Mouse (Mus musculus) hindbrain, embryonic 16.5 days (tissue): ENCODE data around the gene Thap11. TPM values are rescaled to one million over a fixed set of nuclear protein-coding genes. Genes with fewer than 3 reads are reported as not detected.

Experiments
- ATAC-seq: fragments of 200-750 bp; cut with Nextera tagmentation; 2 replicates; pipeline ENCODE4 v1.8.0; 2017; ENCODE audit warnings: moderate TSS enrichment, moderate library complexity
- H3K27ac ChIP-seq: fragments of 300-500 bp; sonication (generic); 2 replicates; pipeline ENCODE4 v1.5.1; 2014; ENCODE audit warnings: low read depth, mild to moderate bottlenecking, control low read depth, low read length, moderate library complexity
- H3K27me3 ChIP-seq: fragments of 300-500 bp; sonication (generic); replicated peaks from 2 replicates; pipeline ENCODE4 v1.6.1; 2014; ENCODE audit warnings: low read length; ENCODE audit not compliant: control insufficient read depth, insufficient read depth
- H3K36me3 ChIP-seq: fragments of 300-500 bp; sonication (generic); 2 replicates; pipeline ENCODE4 v1.6.1; 2014; ENCODE audit warnings: mild to moderate bottlenecking, low read length, moderate library complexity, mixed read lengths; ENCODE audit not compliant: control insufficient read depth, insufficient read depth
- H3K4me1 ChIP-seq: fragments of 300-500 bp; sonication (generic); 2 replicates; pipeline ENCODE4 v1.6.1; 2014; ENCODE audit warnings: low read depth, low read length; ENCODE audit not compliant: control insufficient read depth, insufficient read depth
- H3K4me2 ChIP-seq: fragments of 300-500 bp; sonication (generic); 2 replicates; pipeline ENCODE4 v1.6.1; 2014; ENCODE audit warnings: mild to moderate bottlenecking, low read length, control low read depth, moderate library complexity
- H3K4me3 ChIP-seq: fragments of 300-500 bp; sonication (generic); 2 replicates; pipeline ENCODE4 v1.5.1; 2014; ENCODE audit warnings: mild to moderate bottlenecking, low read length, control low read depth, moderate library complexity
- H3K9ac ChIP-seq: fragments of 300-500 bp; sonication (generic); 2 replicates; pipeline ENCODE4 v1.6.1; 2014; ENCODE audit warnings: low read depth, mild to moderate bottlenecking, control low read depth, low read length, moderate library complexity
- H3K9me3 ChIP-seq: fragments of 300-500 bp; sonication (generic); 2 replicates; pipeline ENCODE4 v1.6.1; 2014; ENCODE audit warnings: mild to moderate bottlenecking, low read length, moderate library complexity; ENCODE audit not compliant: control insufficient read depth
- WGBS: fragments of 180-500 bp; shearing (Covaris S2); extraction: QIAGEN DNeasy Blood & Tissue Kit; methylation state at CpG from one replicate; pipeline ENCODE4 v1.1.7; 2014; 5-methylcytosine and 5-hydroxymethylcytosine counted together
- polyA plus RNA-seq: library from polyadenylated mRNA; unstranded; fragments of >200 nt; fragmentation: Nextera tagmentation; extraction: Ambion mirVana; gene quantifications from 2 replicates; pipeline ENCODE4 v1.2.1, GENCODE M21; 2015

The Thap11 gene
- polyA plus RNA-seq, 1 experiment from 2014 or later: 52.5 TPM

- peak within 1 kb of the TSS; percentile 84 for H3K9ac ChIP-seq
- WGBS: under 1% methylated on average over 45 of the region's 45 CpGs
- H3K4me2 ChIP-seq: peak within 1 kb of the TSS; percentile 57
- peaks cover 32% of the 10 kb centered on the region for H3K36me3 ChIP-seq
- peaks cover 18% of the 10 kb centered on the region for H3K4me1 ChIP-seq
- H3K27me3 ChIP-seq: no peaks in the 10 kb centered on the region
- peak; percentile 85 for ATAC-seq
- peak within 1 kb of the TSS; percentile 54; the same call in 1 of the 2 replicates for H3K27ac ChIP-seq
- no peaks in the 10 kb centered on the region for H3K9me3 ChIP-seq
- H3K4me3 ChIP-seq: peak within 1 kb of the TSS; percentile 73
Observed at GRCm38 (mm10) chr8:105880754-105881520, 26.0 kb downstream of the Thap11 start, which contains the start of gene Edc4. TSS of gene Edc4 (plus strand) at chr8:105880881.

DNA sequence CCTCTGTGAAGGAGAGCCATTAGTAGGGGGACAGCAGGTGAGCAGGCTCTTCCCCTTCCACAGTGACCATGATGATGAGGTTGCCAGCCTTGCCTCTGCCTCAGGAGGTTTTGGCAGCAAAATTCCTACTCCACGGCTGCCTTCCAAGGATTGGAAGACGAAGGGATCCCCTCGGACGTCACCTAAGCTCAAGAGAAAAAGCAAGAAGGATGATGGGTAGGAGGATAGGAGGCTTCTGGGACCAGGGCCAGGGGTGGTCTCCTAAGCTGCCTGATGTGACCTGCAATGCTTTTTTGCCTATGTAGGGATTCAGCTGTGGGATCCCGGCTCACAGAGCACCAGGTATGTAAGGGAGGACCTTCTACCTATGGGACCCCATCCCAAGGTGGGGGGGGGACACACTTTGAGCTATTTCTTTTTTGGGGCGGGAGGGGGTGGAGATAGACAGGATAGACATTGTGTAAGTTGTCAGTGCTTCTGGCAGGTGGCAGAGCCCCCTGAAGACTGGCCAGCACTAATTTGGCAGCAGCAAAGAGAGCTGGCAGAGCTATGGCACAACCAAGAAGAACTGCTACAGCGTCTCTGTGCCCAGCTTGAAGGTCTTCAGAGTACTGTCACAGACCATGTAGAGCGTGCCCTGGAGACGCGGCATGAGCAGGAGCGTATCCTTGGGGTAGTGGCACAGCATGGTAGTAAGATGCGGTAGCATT, 35.0 kb downstream of the Thap11 start:
- ATAC-seq: no peak

GRCm38 (mm10) chr8:105890870-105891269, 35.9 kb downstream of the Thap11 start:
- 87% methylated on average over 6 of the region's 6 CpGs for whole genome bisulfite sequencing
- Histone ChIP-seq H3K36me3 (peaks cover 57% of the 10 kb centered on the region), H3K27ac (no peak overlapping the region), H3K9me3 (no peaks in the 10 kb centered on the region), H3K27me3 (no peaks in the 10 kb centered on the region), H3K4me1 (no peaks in the 10 kb centered on the region), H3K9ac (no peak overlapping the region), H3K4me2 (no peak overlapping the region), H3K4me3 (no peak overlapping the region)
- no peak for ATAC-seq

More for the DNA sequence above, 35.0 kb downstream of the Thap11 start:
- no peak overlapping the region for H3K9ac ChIP-seq
- H3K36me3 ChIP-seq: peaks cover 66% of the 10 kb centered on the region
- H3K9me3 ChIP-seq: no peaks in the 10 kb centered on the region
- no peak overlapping the region for H3K27ac ChIP-seq
- no peak overlapping the region for H3K4me3 ChIP-seq
- WGBS: 91% methylated on average over 12 of the region's 12 CpGs
- no peak overlapping the region for H3K4me2 ChIP-seq
- no peaks in the 10 kb centered on the region for H3K4me1 ChIP-seq
- no peaks in the 10 kb centered on the region for H3K27me3 ChIP-seq

DNA sequence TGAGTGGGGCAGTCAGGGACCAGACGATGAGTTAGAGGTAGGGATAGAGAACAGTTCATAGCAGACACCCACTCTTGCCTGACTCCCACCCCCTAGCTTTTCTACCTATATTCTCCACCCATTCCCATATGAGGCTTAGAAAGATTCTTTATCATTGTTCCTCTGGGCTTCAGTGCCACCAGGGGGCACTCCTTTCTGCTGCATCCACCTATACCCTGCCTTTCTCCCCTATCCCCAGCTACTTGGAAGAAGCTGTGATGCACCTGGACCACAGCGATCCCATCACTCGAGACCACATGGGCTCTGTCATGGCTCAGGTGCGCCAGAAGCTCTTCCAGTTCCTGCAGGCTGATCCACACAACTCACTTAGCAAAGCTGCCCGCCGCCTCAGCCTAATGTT, 37.5 kb downstream of the Thap11 start:
- no peaks in the 10 kb centered on the region for H3K4me1 ChIP-seq
- no peaks in the 10 kb centered on the region for H3K27me3 ChIP-seq
- peaks cover 43% of the 10 kb centered on the region for H3K36me3 ChIP-seq
- no peak overlapping the region for H3K4me2 ChIP-seq
- no peak overlapping the region for H3K9ac ChIP-seq
- peak; percentile 29; the same call in 1 of the 2 replicates for ATAC-seq
- 82% methylated on average over 6 of the region's 6 CpGs for WGBS
- H3K4me3 ChIP-seq: no peak overlapping the region
- H3K9me3 ChIP-seq: no peaks in the 10 kb centered on the region
- H3K27ac ChIP-seq: no peak overlapping the region

- Histone ChIP-seq H3K9ac (0 out of 2 replicates have a peak within 1 kb of the TSS, but pooled peaks have one; percentile 24), H3K36me3 (peaks cover 38% of the 10 kb centered on the region), H3K4me2 (peak within 1 kb of the TSS; percentile 22; the same call in 1 of the 2 replicates), H3K27me3 (no peaks in the 10 kb centered on the region), H3K9me3 (no peaks in the 10 kb centered on the region), H3K4me3 (no peak within 1 kb of the TSS), H3K4me1 (no peaks in the 10 kb centered on the region), H3K27ac (no peak within 1 kb of the TSS)
- peak; percentile 90 for ATAC-seq
- WGBS: 4% methylated on average over 11 of the region's 11 CpGs
Observed at GRCm38 (mm10) chr8:105893339-105893738, 38.4 kb downstream of the Thap11 start, which contains the start of gene Nrn1l. TSS of gene Nrn1l (plus strand) at chr8:105893567.

DNA sequence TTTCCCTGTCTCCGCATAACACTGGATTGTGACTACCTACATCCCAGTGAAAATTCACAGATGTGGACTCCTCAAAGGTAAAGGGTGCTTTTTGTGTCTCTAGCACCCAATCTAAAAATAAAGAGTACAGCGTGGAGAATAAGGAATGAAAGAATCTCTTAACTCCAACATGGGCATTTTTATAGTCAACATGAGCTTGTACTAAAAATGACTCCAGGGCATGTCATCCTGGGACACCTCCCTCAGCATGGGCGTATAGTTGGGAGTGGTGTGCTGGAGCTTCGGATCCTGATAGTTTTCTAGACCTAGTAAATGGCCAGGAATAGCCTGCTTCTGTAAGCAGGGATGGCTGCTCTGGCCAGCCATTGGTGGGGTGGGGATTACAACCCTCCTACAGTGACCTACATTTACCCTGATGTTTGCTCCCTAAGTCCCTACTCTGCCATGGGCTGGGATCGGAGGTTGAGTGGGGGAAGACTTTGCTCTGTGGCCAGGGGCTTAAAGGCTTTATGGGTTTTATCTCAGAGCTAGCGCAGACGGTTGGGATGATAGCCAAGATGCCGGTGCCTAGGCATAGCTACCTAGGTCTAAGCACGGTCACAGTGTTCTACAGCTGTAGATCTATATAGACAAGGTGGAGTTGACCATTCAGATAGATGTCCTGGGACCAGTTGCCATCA, 43.0 kb downstream of the Thap11 start:
- H3K27ac ChIP-seq: no peak overlapping the region
- WGBS: 84% methylated on average over 9 of the region's 9 CpGs
- H3K4me2 ChIP-seq: no peak overlapping the region
- no peak for ATAC-seq
- no peak overlapping the region for H3K9ac ChIP-seq
- H3K36me3 ChIP-seq: no peaks in the 10 kb centered on the region; the same call in 1 of the 2 replicates
- H3K4me3 ChIP-seq: no peak overlapping the region
- H3K9me3 ChIP-seq: no peaks in the 10 kb centered on the region
- H3K4me1 ChIP-seq: peaks cover 10% of the 10 kb centered on the region
- H3K27me3 ChIP-seq: no peaks in the 10 kb centered on the region

DNA sequence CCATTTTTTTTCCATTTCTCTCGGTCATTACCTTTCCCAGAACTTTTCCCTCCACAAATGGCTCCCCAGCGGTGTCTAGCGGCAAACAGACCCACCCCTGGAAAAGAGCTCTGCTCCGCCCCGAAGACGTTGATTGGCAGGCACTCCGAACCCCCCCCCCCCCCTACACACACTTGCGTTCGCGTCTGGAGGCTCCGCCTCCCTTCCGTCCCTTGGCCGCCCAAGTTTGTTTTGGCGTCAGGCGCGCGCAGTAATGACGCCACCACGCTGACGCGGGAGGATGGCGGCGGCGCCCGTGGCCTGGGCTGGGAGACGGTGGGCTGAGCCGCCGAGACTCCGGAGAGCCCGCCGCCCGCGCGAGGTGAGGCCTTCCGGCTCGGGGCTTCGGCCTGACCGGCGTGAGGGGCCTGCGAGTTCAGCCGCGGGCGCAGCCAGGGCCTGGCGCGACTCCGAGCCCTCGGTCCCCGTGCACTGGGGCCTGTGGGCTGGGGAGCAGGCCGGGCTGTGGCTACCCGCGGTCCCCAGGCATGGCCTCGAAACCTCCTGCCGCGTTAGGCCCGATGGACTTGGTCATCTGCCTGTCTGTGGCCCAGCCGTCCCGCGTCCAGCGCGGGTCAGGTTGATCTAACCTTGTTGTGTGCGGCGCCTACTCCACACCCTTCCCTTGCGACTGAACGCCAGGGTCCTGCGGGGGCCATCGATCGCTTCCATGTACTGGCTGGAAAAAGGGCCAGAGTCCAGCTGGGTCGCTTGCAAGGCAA, 45.4 kb downstream of the Thap11 start, which contains the start of gene Pskh1:
TSS of gene Pskh1 (plus strand) at position 262 of the 761 bp plus-strand sequence.
- peaks cover 10% of the 10 kb centered on the region for H3K4me1 ChIP-seq
- H3K27me3 ChIP-seq: no peaks in the 10 kb centered on the region
- WGBS: under 1% methylated on average over 67 of the region's 68 CpGs
- H3K36me3 ChIP-seq: no peaks in the 10 kb centered on the region
- H3K9ac ChIP-seq: peak within 1 kb of the TSS; percentile 99
- H3K9me3 ChIP-seq: no peaks in the 10 kb centered on the region
- H3K4me3 ChIP-seq: peak within 1 kb of the TSS; percentile 93
- ATAC-seq: peak; percentile 95
- H3K27ac ChIP-seq: peak within 1 kb of the TSS; percentile 90
- H3K4me2 ChIP-seq: peak within 1 kb of the TSS; percentile 89

- no peaks in the 10 kb centered on the region for H3K9me3 ChIP-seq
- no peaks in the 10 kb centered on the region for H3K36me3 ChIP-seq
- H3K4me2 ChIP-seq: peak overlapping the region; percentile 89
- H3K27me3 ChIP-seq: no peaks in the 10 kb centered on the region
- H3K4me1 ChIP-seq: peaks cover 10% of the 10 kb centered on the region
- ATAC-seq: no peak
- peak overlapping the region; percentile 99 for H3K9ac ChIP-seq
- peak overlapping the region; percentile 93 for H3K4me3 ChIP-seq
- H3K27ac ChIP-seq: peak overlapping the region; percentile 90
- WGBS: 41% methylated on average over 16 of the region's 16 CpGs
Observed at GRCm38 (mm10) chr8:105900941-105901616, 46.1 kb downstream of the Thap11 start.
